Mouse (Mus musculus) heart, adult 8-10 months (tissue): ENCODE data around the gene Nr2f2. TPM values are rescaled to one million over a fixed set of nuclear protein-coding genes. Genes with fewer than 3 reads are reported as not detected.

ENCODE experiments used
- DNase-seq: peaks from one replicate; pipeline ENCODE4 v3.0.0; 2022; ENCODE audit warnings: low spot score
- total RNA-seq, 4 experiments: library from RNA; stranded (reverse); gene quantifications; 2 replicates each; pipeline ENCODE4 v1.2.4; 2022

Gene Nr2f2
- total RNA-seq = 10 to 100 TPM; 12.5 to 23.1 (median 20.3) TPM

DNA sequence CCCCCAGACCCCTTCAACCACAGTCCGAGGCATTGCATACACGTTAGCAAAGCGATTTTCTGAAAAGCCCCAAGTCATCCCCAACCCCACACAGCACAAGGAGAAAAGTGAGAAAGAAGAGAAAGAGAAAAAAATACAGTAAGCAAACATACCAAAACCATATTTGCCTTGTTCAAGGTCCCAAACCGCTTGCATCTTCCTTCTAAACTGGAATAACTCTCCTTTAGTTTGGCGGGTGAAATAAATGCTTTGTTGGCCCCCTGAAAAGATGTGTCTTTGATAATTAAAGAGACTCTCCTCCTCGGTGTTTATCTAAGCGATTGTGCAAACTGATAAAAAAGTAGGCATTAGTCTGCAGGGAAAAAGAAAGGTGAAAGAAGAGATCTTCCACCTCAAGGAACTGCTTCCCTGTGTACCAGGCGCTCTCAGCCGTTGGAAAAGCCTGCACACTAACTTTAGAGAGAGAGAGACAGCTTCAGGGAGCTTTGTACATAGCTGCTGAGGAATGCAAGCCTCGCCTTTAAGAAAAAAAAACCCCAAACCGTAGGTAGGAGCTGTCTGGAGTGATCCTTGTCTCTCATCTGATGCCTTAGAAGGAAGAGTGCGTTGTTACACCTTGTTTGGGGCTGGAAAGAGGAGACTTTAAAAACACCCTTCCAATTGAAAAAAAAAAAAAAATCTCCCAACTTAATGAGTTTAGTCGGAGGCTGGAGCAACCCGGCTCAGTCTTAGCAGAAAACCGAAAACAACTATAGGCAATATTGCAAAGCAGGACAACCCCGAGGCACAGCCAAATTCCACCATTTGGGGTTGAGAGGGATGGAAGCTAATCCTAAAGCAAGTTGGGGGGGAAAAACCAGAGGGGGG, at the start of gene Nr2f2:
TSS of gene Nr2f2 (minus strand) at position 795 of the 867 bp plus-strand sequence.
- DNase-seq = no peak

DNA sequence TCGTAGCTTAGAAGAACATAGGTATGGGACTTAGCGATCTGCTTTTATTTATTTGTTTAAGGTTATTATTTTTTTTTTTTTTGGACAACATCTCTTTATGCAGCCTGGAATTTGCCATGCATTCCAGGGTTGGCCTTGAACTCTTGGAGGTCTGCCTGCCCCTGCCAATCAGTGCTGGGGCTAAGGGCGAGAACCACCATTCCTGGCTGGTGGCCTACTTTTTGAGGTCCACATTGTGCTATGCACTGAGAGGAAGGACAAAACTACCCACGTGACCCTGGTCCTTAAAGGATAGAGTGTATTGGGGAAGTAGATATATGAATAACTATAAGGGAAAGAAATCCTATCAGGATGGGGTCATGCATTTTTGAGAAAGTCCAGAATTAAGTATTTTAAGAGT, 47.9 kb upstream of the Nr2f2 start:
- DNase-seq = no peak

DNA sequence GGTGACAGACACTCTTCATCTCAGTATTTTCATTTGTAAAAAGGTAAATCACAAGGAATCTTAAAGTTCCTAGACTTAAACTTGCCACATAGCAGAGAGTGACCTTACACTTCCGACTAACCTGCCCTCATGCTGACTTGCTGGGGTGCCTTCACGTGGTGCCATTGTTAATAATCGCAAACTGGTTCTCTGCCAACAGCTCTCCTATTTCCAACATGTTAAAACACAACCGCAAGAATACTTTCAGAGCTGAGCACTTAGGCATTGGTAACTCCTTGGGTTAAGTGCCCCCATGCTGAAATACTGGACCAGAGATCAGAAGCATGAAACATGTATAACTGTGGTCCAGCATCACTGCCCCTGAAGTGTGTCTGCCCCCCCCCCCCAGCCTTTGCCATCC, 47.1 kb upstream of the Nr2f2 start:
- DNase-seq = no peak

DNA sequence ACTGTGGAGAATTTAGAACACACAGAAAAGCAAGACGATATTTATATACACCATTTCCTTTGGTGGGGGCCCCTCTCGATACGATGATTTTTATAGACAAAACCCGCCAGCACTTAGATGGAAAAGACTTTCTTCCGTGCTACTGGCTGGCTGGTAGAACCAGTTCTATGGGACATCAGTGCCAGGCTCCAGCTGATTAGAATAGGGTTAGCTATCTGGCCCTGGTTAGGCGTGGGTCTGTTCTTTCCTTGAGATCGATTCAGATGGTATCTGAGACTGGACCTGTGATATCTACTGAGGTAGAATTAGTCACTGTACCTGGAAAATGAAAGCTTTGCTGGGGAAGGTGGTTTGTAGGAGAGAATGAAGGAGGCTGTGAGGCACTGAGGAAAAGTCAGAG, 46.4 kb upstream of the Nr2f2 start:
- no peak for DNase-seq

DNA sequence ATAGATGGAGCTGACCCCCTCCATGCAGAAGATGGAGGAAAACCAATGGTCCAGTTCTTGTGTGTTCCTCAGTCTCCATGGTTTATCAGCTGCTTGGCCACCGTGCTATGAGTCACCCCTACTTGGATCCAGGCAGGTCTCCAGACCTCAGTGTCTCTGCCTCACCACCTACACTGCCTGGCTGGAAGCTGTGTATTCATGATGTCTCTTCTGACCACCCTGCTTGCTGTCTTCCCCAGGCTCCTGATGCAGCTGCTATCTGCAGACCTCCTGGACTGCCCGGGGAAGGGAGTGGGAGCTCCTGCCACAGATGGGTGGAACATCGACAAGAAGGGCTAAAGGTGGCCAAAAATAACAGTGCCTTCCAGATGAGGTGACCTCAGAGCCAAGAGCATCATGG, 43.8 kb upstream of the Nr2f2 start:
- no peak for DNase-seq

DNA sequence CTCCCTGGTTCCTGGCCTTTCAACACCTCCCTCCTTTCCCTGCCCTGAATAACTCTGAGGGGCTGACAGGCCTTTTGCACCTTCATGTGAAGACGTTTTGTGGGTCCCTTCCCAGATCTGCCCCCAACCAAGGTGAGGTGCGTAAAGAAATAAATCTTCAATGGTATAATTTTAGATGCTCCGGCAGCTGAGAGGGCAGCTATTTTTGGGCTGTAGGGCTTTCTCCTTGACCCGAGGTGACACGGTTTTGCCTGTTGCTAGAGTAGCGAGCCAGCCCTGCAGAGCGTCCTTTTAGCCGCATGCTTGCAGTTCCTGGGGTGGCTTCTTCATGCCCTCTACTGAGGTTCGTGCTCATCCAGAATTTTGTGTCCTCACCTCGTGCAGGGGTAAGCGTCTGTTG, 43.4 kb upstream of the Nr2f2 start:
- DNase-seq = peak; percentile 43

DNA sequence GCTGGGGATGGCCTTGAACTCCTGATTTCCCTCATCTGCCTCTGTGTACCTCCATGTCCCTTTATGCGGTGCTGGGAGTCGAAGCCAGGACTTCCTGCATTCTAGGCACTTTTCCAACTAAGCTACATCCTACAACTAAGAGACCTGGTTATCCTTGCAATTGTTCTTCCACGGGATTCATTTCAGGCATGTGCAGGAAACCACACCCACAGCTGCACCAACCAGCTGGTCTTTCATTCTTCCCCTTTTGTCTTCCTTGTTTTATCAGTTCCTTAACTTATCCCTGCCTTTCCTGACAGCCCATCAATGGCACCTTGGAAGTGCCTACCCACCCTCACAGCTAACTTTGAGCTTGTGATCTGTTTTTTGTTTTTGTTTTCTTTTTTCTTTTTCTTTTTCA, 42.3 kb upstream of the Nr2f2 start:
- no peak for DNase-seq

DNA sequence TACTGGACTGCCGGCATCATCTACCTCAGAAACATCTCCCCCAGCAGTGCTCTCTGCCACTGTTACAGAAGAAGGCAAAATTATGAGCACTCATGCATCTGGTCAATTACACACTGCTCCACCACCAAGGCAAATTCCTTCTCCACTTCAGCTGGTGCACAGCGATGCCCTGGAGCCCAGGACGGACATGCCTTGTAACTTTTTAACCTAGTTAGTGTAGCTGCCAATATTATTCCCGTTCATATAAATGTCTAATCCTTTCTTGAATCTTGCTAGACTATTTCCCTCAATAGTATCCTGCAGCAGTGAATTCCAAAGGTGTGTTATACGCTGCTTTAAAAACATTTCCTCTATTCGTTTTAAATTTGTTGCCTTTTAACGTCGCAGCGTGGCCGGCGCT, 40.6 kb upstream of the Nr2f2 start:
- no peak for DNase-seq

DNA sequence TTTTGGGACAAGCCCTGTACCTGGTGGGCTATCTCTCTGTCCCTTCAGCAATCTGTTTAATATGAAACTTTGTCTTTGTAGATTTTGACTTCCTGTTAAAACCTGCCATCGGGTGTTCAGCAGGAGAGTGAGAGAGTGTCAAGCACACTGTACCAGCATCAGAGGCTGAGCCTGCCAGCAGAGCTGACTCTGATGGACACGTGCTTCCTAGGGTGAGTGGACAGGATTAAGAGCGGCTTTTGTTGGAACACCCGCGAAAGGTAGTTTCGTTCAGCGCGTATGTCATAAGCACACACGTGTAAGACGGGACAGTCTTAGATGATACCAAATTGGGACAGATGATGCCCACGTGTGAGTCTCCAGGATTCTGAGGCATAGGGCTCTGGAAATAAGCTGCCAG, 40.0 kb upstream of the Nr2f2 start:
- DNase-seq = no peak

DNA sequence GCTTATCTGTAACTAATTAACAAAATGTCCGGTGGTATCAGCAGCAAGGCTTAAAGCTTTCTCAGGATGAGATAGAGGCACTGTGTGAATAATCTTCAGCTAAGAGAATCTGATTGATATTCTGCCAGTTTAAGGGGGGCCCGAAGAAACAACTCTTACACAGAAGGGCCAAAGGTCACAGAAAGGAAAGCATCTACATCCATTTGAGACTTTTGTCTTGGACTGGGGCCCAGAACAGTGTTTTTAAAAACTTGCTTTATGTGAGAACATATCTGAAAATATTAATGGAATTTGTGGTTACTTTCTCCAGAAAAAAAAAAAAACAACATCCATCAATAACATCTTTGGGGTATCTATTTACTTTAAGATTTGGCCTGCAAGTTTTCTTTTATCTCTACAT, 38.9 kb upstream of the Nr2f2 start:
- no peak for DNase-seq

DNA sequence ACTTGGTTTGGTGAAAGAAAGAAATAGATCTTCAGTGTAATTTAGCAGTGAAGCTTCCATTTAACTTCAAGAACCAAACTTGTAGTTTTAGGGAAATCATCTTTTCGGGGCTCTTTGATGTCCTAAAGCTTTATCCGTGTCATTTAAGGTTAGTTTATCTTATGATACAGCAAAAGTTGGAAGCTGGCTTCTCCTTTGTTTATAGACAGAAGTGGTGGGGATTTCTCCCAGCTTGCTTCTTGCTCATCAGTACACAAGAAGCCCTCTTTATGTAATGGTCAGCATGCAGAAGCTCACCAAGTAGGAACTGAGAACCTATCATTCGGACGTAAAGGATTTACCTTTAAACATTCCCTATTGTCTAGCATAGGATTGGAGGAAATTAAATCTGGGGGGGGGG, 16.3 kb upstream of the Nr2f2 start:
- DNase-seq = no peak

DNA sequence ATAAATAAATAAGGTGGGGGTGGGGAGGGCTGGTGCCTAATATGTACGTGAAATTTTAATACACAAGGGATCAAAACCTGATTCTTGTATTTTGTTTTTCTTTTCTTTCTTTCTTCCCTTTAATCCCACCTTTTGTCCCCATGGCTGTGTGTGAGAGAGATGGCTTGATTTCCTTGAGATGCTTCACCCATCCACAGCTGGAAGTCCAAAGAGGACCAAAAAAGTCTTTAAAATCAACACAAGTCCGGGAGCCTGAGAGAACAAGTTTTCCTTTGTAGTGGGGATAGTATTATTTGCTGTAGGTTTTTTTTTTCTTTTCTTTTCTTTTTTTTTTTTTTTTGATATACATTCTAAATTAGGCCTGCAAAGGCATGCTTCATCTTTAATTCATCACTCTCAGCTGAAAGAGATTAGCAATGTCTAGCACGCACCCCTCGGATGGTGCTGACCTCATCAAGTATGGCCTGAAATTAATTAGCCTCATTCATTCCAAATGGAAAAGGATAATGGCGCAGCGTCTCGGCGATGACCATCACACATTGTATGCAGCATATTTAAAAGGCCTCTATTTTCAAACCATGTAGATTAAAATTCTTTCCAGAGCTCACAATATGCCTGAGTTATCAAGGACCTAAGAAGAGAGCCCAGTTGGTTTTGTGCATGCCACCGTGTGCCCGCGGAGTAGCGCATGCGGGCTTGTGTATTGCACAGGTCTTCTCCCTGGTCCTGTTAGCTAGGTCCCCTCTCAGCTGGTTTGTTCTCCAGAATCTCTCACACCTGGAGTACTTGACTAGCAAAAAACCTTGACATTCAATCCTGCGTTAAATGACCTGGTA, 15.1 kb upstream of the Nr2f2 start:
- no peak for DNase-seq

DNA sequence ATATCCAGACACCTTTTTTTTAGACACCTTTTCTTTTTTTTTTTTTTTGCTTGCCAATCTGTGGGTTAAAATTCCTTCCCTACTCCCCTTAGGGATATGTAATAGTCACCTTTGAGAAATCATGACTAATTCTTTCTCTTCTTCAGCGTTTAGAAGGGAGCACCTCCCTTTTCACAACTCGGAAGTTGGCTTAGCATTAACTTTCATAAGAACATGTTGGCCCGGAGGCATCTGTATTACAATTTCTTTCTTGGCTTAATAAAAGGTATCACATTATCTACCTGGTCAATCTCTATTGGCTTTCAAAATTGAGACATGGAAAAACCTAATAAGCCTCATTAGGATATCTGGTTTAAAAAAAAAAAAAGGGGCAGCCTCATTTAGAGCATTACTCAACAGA, 14.4 kb upstream of the Nr2f2 start:
- DNase-seq = no peak

DNA sequence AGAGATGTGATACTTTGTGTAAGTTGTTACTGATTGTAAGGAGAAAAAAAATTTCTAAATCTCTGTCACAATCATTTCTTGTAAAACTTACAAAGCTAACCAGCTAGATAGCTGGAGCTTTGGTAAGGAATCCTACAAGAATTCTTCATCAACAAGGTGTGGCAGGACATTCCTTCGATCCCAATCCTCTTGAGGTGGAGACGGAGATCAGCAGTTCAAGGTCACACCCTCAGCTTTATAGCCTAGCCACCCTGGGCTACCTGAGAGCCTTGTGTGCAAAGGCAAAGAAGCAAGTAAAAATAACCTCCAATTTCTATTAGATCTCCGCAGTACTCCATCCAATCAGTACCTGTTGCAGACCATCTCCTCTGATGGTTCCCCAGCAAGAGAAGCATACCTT, 13.7 kb upstream of the Nr2f2 start:
- DNase-seq = no peak

DNA sequence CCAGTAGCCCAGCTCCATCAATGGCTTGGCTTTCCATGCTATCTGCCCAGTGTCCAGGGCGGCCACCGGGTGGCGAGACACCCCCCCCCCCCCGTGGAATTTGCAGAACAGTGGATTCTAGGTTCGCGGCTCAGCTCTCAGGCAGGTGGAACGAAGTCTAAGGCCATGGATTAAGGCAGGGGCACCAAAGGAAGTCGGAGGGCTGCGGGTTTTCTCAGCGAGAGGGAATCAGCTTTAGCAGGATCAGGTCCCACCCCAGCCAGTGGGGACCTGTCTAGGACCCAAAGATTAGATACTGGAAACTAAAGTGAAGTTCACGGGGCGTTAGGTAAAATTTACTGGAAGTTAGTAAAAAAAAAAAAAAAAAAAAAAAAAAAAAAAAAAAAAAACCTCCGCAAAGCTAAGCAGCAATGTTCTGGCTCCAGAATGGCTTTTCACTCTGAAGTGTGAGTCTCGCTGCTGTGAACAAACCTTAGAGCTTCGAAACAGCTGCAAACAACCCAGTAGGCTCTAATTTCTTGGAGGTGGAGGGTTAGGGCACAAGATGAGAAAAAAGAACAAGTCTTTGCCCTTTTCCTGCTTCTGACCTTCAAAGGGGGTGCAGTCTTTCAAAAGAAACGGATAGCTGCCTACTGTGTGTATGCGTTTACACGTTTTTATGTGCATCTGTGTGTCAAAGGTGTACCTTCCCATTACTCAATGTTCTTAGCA, 4.2 kb upstream of the Nr2f2 start:
- DNase-seq = no peak

DNA sequence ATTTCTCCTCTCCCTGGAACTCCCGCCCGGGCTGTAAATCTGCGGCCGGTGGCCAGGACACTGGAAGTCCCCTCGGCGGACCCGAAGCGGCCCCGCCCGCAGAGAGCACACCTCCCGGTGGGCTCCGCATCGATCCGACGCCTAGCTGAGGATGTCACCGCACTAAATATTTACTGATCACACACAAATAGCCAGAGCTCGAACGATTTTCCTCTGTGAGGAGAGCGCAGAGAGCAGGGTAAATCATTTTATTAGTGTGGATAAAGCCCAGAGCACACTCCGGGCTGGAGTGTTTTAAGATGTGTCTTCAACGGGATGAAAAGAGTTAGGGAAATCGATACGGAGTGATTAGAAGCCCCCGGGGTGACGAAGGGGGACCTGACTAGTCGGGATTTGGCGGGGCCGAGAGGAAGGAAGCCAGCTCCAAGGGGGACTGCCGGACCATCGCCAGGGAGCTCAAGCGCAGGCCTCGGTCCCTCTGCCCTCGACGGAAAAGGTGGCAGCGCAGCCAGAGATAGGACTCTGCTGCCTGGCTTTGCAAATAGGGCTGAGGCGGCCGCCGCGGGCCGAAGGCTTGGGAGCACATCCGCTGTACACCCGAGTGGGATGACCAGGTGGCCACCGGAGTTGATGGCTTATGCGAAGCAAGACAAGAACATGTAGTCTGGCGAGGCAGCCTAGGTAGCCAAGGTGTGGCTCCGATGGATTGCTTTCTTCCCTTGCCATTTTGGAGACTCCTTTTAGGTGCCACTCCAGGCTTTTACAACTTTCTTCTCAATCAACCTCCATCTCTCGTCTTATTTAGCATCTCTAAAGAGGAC, 3.4 kb upstream of the Nr2f2 start:
- no peak for DNase-seq

DNA sequence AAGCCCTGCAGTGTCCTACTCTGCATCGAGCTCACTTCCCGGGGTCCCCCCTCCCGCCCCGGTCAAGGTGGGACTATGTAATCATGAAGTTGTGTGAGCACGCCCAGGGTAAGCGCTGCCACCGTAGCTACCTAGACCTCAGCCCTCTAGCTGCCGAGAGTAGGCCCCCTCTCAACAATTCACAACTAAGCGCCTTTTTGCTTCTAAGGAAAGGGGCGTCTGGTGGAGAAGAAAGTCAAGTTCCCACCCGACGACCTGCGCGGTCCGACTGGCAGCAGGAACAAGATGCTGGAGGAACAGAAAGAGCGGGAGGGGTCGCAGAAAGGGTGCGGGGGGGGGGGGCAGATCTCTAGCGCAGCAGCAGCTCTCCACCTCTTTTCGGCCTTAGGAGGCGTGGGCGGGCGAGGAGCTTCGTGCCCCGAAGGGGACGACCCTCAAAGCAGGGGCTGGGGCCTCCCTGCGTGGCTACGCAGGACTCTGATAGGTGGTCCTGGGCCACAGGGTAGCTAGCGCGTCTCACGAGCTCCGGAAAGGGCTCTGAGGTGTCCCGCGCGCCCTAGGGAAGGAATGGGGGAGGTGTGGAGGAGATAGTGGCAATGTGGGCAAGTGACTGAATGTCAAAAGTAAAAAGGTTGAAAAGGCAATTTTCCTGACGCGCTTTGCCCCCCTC, 2.7 kb upstream of the Nr2f2 start:
- DNase-seq = no peak

DNA sequence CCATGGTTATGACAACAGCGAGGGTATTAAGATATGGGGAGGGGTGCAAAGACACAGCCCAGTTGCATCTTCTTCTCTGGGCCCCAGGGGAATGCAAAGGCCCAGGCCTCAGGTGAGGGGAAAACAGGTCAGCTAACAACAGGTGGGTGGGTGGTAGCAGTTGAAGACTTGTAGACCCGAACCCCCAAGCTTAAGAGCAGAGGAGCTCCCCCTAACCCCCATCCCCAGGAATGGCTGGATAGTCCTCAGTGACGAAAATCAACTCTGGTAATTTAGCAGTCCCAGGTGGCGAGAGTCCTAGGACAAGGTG, 2.2 kb upstream of the Nr2f2 start:
- DNase-seq = no peak

DNA sequence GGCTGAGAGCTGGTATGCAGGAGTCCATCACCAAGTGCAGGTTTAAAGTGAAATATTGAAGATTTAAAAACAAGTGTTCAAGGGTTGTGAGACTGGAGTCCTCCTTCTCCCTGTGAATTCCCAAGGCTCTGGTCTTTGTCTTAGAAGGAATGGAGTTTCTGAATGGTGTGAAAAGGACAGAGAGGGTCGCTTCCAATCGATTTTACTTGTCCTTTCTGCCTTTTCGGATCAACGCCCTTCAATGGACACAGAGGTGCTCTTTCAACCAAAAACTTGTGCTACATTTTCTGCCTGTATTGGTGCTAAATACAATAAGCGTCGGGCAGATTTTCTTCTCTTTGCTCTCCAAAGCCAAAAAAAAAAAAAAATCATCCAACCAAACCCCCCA, 1.7 kb upstream of the Nr2f2 start:
- DNase-seq = no peak

DNA sequence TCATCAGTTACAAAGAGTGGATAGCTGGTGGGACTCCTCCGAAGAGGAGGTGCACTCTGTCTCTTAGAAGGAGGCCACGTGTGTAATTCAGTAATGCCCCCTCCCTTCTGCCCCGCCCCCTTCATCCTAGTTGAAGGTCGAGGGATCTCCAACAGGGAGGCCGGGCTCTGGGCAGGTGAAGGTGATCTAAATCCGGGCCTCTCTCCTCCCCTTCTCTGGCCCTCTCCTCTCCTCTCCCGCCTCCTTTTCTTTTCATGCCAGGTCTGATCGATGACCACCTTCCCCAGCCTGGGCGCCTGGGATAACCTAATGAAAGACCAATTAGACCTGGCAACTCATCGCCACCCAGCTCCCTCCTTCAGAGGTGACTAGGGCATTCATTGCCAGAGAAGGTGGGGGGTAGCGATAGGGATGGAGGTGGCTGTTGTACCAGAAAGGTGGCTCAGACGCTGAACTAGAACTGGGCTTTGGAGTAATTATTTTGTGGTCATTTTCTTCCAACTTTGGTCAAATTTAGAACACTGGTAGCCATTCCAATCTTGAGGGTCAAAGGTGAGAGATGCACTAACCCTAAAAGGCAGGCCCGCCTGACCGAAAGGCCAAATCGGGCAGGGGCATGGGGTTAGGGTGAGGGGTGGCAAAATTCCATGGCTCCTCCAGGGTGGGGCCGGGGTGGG, 1.2 kb upstream of the Nr2f2 start:
- DNase-seq = no peak

DNA sequence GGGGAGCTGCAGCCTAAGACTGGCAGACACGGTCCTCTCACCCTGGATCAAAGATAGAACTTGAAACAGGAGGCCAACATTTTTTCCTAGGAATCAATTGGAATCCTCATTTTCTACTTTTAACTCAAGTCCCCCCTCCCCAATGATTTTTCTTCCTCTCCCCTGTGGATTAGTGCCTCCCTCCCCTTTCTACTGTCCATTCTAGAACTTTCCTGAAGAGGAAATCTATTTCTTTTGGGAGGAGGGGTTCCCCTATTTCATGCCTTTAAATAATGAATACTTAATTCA, 217 bp upstream of the Nr2f2 start:
- no peak for DNase-seq
